Mouse (Mus musculus): ENCODE data around the gene Commd6. TPM values are rescaled to one million over a fixed set of nuclear protein-coding genes. Genes with fewer than 3 reads are reported as not detected.
A peak's percentile ranks its signal among the peaks of the same experiment; 100 is the strongest.

The Commd6 gene
- total and polyA plus RNA-seq, 2 experiments from 2014 or later = 26.9 to 77.8 TPM

DNA sequence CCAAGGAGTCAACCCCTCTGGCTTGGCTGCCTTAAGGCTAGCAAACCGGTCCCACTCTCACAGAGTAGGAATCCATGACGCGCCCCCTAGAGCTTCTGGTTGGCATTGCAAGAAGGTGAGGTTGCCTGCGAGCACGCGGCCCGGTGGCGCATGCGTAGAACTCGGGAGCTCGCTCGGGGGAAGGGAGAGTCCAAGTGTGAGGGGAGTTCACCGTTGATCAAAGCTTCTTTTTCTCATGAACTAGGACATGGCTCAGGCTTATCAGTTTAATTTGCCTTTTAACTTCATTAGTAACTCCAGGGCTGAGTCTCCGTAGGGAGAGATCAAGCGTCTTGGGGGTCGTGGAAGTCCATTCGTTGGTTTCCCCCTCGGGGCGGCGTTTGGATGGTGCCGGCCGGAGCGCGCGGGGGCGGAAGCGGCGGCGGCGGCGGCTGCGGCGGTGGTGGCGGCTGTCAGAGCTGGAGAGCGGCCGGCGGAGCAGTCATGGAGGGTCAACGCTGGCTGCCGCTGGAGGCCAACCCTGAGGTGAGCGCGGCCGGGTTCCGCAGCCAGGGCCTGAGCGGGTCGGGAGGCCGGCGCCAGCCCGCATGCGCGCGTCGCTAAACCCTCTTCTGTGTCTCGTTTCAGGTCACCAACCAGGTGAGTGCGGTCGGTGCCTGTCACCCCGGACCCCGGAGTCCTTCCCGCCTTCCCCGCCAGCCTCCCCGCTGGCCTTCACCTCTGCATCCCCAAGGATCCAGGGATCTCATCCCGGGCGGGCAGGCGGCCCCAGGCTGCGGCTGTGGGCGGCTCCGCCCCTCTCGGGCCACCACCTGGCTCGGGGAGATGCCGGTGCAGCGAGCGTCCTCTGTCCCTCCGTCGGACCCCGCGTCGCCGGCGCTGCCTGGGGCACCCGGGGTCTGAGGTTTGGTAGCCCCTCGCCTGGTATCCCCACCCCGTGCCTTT, 13.4 kb upstream of the Commd6 start, which contains the start of gene Uchl3:
Gene Uchl3 (plus strand): TSS at position 387 of the 945 bp plus-strand sequence.
- Histone ChIP-seq H3K9me3 (ENCODE audit: low read length) (no peaks in the 10 kb centered on the region), H3K4me2 (ENCODE audit: low read depth, low read length, poor library complexity, severe bottlenecking) (peak within 1 kb of the TSS; percentile 72), H3K4me1 (ENCODE audit: insufficient read depth, low read length) (peaks cover 5% of the 10 kb centered on the region; the same call in 1 of the 2 replicates), H3K27ac (ENCODE audit: low read depth, low read length) (peak within 1 kb of the TSS; percentile 69), H3K36me3 (ENCODE audit: insufficient read depth, low read length) (no peaks in the 10 kb centered on the region; the same call in 1 of the 2 replicates), H3K27me3 (ENCODE audit: insufficient read depth, low read length) (no peaks in the 10 kb centered on the region), H3K9ac (replicated peaks; ENCODE audit: low read length, poor library complexity, severe bottlenecking) (peak within 1 kb of the TSS; percentile 75), H3K4me3 (ENCODE audit: low read depth, low read length) (peak within 1 kb of the TSS; percentile 82)
- TF ChIP-seq CTCF (IDR thresholded peaks at IDR 0.05) = peak; percentile 99
- under 1% methylated on average over 63 of the region's 81 CpGs for WGBS
- DNase-seq (ENCODE audit: low spot score) (peak; percentile 96), ATAC-seq (ENCODE audit: low FRiP score) (peak; percentile 90)

DNA sequence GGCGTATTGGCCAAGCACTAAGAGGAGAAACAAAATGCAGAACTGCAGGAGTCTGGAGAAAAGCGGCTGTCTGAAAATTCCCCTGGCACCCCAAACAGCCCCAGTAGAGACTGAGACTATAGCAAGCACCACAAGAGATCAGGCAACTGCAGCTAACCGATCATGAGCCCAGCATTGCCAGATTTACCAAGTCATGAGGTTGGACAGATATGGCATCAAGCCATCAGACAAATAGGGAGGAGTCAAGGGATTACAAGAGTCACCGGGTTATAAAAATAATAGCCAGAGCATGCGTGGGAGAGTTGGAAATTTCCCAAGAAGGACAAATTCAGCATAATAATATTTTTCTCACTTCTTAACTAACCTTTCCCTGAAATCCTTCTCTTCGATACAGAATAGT, 12.1 kb upstream of the Commd6 start:
- Histone ChIP-seq H3K4me3 (ENCODE audit: low read depth, low read length) (no peak overlapping the region), H3K9me3 (ENCODE audit: low read length) (no peaks in the 10 kb centered on the region), H3K27ac (ENCODE audit: low read depth, low read length) (no peak overlapping the region), H3K36me3 (ENCODE audit: insufficient read depth, low read length) (no peaks in the 10 kb centered on the region), H3K9ac (replicated peaks; ENCODE audit: low read length, poor library complexity, severe bottlenecking) (no peak overlapping the region), H3K4me2 (ENCODE audit: low read depth, low read length, poor library complexity, severe bottlenecking) (no peak overlapping the region), H3K27me3 (ENCODE audit: insufficient read depth, low read length) (no peaks in the 10 kb centered on the region), H3K4me1 (ENCODE audit: insufficient read depth, low read length) (peaks cover 5% of the 10 kb centered on the region; the same call in 1 of the 2 replicates)
- ATAC-seq (ENCODE audit: low FRiP score) (no peak), DNase-seq (ENCODE audit: low spot score) (no peak)
- no peak for TF ChIP-seq CTCF (IDR thresholded peaks at IDR 0.05)
- 91% methylated on average over 6 of the region's 6 CpGs for WGBS

DNA sequence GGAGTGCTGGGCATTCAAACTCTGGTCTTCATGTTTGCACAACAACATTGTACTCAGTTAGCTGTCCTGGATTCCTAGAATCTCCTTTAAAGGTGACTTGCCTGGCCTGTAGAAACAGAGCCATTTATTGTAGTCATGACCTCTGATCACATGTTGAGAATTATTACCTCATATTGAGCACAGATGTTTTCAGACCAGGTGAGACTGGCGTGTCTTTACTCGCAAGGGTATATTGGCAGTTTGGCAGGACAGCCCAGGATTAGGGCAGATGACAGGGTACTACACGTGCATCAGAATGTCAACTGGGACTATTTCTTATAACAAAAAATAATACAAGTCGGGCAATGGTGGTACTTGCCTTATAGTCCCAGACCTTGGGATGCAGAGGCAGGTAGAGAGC, 10.1 kb upstream of the Commd6 start:
- no peak for TF ChIP-seq CTCF (IDR thresholded peaks at IDR 0.05)
- no peak for DNase-seq (ENCODE audit: low spot score)
- 90% methylated on average over 4 of the region's 4 CpGs for WGBS

DNA sequence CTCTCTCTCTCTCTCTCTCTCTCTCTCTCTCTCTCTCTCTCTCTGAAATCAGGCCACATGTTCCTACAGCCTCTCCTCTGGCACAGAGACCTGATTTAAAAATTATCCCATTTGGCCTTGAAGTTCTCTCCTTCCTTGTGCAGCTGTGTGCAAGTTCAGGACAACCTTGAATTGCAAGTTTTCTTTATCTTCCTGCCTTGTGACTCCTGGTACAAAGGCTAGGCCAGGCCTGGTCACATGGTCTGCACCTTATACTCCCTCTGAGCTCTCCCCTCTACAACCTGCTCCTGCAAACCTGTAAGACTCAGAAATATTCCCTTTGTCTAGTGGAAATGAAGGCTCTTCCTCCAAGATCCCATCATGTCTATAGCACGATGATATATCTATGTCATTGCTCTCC, 4.5 kb upstream of the Commd6 start:
- no peaks in the 10 kb centered on the region for H3K27me3 ChIP-seq (ENCODE audit: insufficient read depth, low read length)
- no peak for DNase-seq (ENCODE audit: low spot score)
- H3K9me3 ChIP-seq (ENCODE audit: low read length) = no peaks in the 10 kb centered on the region
- no peak overlapping the region for H3K9ac ChIP-seq (replicated peaks; ENCODE audit: low read length, poor library complexity, severe bottlenecking)
- TF ChIP-seq CTCF (IDR thresholded peaks at IDR 0.05) = no peak
- no peak overlapping the region for H3K4me2 ChIP-seq (ENCODE audit: low read depth, low read length, poor library complexity, severe bottlenecking)
- no peak overlapping the region for H3K4me3 ChIP-seq (ENCODE audit: low read depth, low read length)
- WGBS = 90% methylated on average over 1 of the region's 1 CpGs
- H3K27ac ChIP-seq (ENCODE audit: low read depth, low read length) = no peak overlapping the region
- no peak for ATAC-seq (ENCODE audit: low FRiP score)
- H3K4me1 ChIP-seq (ENCODE audit: insufficient read depth, low read length) = no peaks in the 10 kb centered on the region
- no peaks in the 10 kb centered on the region for H3K36me3 ChIP-seq (ENCODE audit: insufficient read depth, low read length)

More for the DNA sequence above, 10.1 kb upstream of the Commd6 start:
- no peaks in the 10 kb centered on the region for H3K36me3 ChIP-seq (ENCODE audit: insufficient read depth, low read length)
- H3K4me3 ChIP-seq (ENCODE audit: low read depth, low read length) = no peak overlapping the region
- H3K9me3 ChIP-seq (ENCODE audit: low read length) = no peaks in the 10 kb centered on the region
- H3K9ac ChIP-seq (replicated peaks; ENCODE audit: low read length, poor library complexity, severe bottlenecking) = no peak overlapping the region
- H3K27me3 ChIP-seq (ENCODE audit: insufficient read depth, low read length) = no peaks in the 10 kb centered on the region
- peaks cover 4% of the 10 kb centered on the region; the same call in 1 of the 2 replicates for H3K4me1 ChIP-seq (ENCODE audit: insufficient read depth, low read length)
- no peak overlapping the region for H3K27ac ChIP-seq (ENCODE audit: low read depth, low read length)
- no peak overlapping the region for H3K4me2 ChIP-seq (ENCODE audit: low read depth, low read length, poor library complexity, severe bottlenecking)
- ATAC-seq (ENCODE audit: low FRiP score) = no peak

DNA sequence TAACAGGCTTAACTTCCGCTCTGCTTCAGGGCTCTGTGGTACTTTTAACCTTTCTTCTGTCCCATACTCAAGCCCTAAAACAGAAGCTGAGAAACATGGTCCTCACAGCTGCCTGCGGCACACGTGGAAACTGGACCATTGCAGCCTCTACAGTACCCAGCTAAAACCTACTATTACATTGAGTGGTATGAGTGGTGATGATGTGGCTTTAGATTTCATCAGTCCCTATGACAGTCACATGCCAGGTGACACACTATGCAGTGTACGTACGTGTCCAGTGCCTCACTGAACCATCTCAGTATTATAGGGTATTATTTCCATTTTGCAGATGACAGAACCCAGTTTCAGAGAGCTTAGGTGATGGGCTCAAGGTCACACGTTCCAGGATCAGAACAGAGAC, 3.1 kb downstream of the Commd6 start:
- Histone ChIP-seq H3K9ac (replicated peaks; ENCODE audit: low read length, poor library complexity, severe bottlenecking) (no peak overlapping the region), H3K4me3 (ENCODE audit: low read depth, low read length) (no peak overlapping the region), H3K27me3 (ENCODE audit: insufficient read depth, low read length) (no peaks in the 10 kb centered on the region), H3K4me1 (ENCODE audit: insufficient read depth, low read length) (no peaks in the 10 kb centered on the region), H3K4me2 (ENCODE audit: low read depth, low read length, poor library complexity, severe bottlenecking) (no peak overlapping the region), H3K9me3 (ENCODE audit: low read length) (no peaks in the 10 kb centered on the region), H3K36me3 (ENCODE audit: insufficient read depth, low read length) (peaks cover 14% of the 10 kb centered on the region; the same call in 1 of the 2 replicates), H3K27ac (ENCODE audit: low read depth, low read length) (no peak overlapping the region)
- no peak for ATAC-seq (ENCODE audit: low FRiP score)
- WGBS = 90% methylated on average over 6 of the region's 6 CpGs
- DNase-seq (ENCODE audit: low spot score) = no peak
- TF ChIP-seq CTCF (IDR thresholded peaks at IDR 0.05) = no peak

DNA sequence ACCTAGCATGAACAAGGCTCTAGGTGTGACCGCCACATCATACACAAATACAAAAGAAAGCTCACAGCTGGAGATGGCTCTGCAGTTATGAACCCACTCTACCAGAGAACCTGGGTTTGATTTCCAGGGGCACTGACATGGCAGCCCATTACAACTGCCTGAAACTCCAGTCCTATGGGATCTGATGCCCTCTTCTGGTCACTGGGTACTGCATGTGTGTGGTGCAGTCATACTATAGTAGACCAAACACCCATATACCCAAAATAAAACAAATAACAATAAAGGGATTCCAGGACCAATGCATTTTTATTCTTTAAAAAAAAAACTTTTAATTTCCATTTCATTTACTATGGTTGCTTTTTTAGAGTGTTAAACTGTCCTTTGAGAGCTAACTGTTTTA, 4.7 kb downstream of the Commd6 start:
- peaks cover 14% of the 10 kb centered on the region; the same call in 1 of the 2 replicates for H3K36me3 ChIP-seq (ENCODE audit: insufficient read depth, low read length)
- TF ChIP-seq CTCF (IDR thresholded peaks at IDR 0.05) = peak; percentile 39
- no peaks in the 10 kb centered on the region for H3K9me3 ChIP-seq (ENCODE audit: low read length)
- DNase-seq (ENCODE audit: low spot score) (no peak), ATAC-seq (ENCODE audit: low FRiP score) (no peak)
- H3K4me1 ChIP-seq (ENCODE audit: insufficient read depth, low read length) = no peaks in the 10 kb centered on the region
- no peak overlapping the region for H3K4me2 ChIP-seq (ENCODE audit: low read depth, low read length, poor library complexity, severe bottlenecking)
- 100% methylated on average over 1 of the region's 1 CpGs for WGBS
- H3K4me3 ChIP-seq (ENCODE audit: low read depth, low read length) = no peak overlapping the region
- no peaks in the 10 kb centered on the region for H3K27me3 ChIP-seq (ENCODE audit: insufficient read depth, low read length)
- no peak overlapping the region for H3K27ac ChIP-seq (ENCODE audit: low read depth, low read length)
- H3K9ac ChIP-seq (replicated peaks; ENCODE audit: low read length, poor library complexity, severe bottlenecking) = no peak overlapping the region
